Mouse (Mus musculus) olfactory bulb, adult 2 months (tissue): ENCODE data around the gene Zbtb32. TPM values are rescaled to one million over a fixed set of nuclear protein-coding genes. Genes with fewer than 3 reads are reported as not detected.

ENCODE experiments used
- H3K27ac ChIP-seq: fragments of 200-500 bp; 2 replicates; pipeline ENCODE4 v1.5.1; 2012; ENCODE audit warnings: low read depth, low read length; ENCODE audit not compliant: insufficient read depth
- H3K4me1 ChIP-seq: fragments of 200-500 bp; 2 replicates; pipeline ENCODE4 v1.6.1; 2012; ENCODE audit warnings: low read length; ENCODE audit not compliant: control insufficient read depth, insufficient read depth
- H3K4me3 ChIP-seq: fragments of 200-500 bp; 2 replicates; pipeline ENCODE4 v1.5.1; 2012; ENCODE audit warnings: mild to moderate bottlenecking, low read depth, low read length, moderate library complexity; ENCODE audit not compliant: insufficient read depth
- CTCF ChIP-seq: fragments of 200-500 bp; IDR thresholded peaks from 2 replicates; pipeline ENCODE4 v1.5.1; 2012; ENCODE audit warnings: low read depth, mild to moderate bottlenecking, low read length, moderate library complexity; ENCODE audit not compliant: insufficient read depth
- POLR2A ChIP-seq: fragments of 200-500 bp; IDR thresholded peaks from 2 replicates; pipeline ENCODE4 v1.6.1; 2012; ENCODE audit warnings: mild to moderate bottlenecking, low read depth, low read length, moderate library complexity; ENCODE audit not compliant: insufficient read depth
- WGBS: fragments of 180-500 bp; shearing (Covaris S2); methylation state at CpG from one replicate; pipeline ENCODE4 v1.1.7; 2018; 5-methylcytosine and 5-hydroxymethylcytosine counted together
- polyA plus RNA-seq: library from polyadenylated mRNA; stranded (reverse); fragments of >200 nt; gene quantifications from 2 replicates; pipeline ENCODE4 v1.2.4, GENCODE M21; 2012; ENCODE audit warnings: low replicate concordance; ENCODE audit not compliant: missing spikeins, insufficient read depth, insufficient read length

Zbtb32 gene
- polyA plus RNA-seq, 1 experiment: not detected

DNA sequence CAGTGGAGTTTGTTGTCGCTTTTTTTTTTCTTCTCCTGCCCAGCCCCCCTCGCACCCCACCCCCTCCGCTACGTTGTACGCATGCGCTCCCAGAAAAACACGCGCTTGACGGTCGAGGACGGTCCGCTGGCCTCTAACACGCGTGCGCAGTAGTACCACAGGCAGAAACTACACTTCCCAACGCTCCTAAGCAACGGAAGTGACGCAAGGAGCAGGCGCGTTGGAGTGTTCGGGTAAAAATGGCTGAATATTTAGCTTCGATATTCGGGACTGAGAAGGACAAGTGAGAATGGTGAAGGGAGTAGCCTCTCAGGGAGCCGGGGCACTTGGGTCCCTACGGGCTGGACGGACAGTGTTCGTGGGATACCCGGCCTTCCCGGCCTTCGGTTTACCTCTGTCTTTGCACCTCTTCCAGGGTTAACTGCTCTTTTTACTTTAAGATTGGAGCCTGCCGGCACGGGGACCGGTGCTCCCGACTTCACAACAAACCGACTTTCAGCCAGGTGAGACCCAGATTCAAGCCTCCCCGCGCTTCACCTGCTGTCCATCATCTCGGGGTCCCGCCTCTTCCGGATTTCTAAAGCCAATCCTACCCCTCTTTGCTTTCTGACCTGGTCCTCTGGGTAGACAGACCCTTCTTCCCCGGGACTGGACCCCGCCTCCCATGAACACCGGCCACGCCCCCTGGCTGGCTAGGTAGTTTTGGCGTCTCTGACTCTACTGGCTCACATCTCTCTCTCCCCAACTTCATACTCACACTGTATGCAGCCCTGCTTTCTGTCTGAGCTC lies 35.4 kb downstream of the Zbtb32 start, which contains the start of the genes U2af1l4, Gm49396 and Psenen:
TSS of gene U2af1l4 (plus strand) at position 185 of the 789 bp plus-strand sequence.
TSS of gene Gm49396 (plus strand) at position 228 of the 789 bp plus-strand sequence.
TSS of gene Psenen (minus strand) at position 511 of the 789 bp plus-strand sequence.
- no peak; the same call in 1 of the 2 replicates for TF ChIP-seq POLR2A
- no peak for TF ChIP-seq CTCF
- Histone ChIP-seq H3K4me3 (peak within 1 kb of the TSS; percentile 69), H3K4me1 (peaks cover 15% of the 10 kb centered on the region), H3K27ac (peak within 1 kb of the TSS; percentile 84)
- WGBS: under 1% methylated on average over 45 of the region's 45 CpGs

DNA sequence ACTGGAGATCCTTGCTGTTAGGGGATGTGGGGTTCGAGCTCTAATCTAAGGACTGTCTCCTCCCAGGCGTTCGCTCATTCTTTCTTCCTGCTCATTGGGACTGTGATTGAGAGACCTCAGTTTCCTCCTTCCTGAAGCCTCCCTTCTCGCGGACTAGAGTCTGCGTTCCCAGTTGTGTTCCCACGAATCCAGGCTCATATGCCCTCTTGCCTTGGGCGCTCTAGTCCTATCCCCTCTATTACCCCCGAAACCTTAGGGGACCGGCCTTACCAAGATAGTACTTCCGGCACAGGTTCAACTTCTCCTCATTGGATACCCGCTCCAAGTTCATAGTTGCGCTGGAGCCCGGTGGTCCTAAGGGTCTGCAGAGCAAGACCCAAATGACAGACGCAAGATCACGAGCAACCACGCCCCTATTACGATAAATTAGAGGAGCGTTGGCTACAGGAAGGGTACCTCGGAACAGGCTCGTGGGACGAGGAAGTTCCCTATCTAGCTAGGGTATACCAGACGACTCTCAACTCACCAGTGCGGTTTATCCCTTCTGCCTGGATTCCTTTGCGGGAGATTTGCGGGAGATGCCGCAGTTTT lies 36.1 kb downstream of the Zbtb32 start:
- peak overlapping the region; percentile 84 for H3K27ac ChIP-seq
- TF ChIP-seq POLR2A (no peak), CTCF (no peak)
- peaks cover 21% of the 10 kb centered on the region for H3K4me1 ChIP-seq
- peak overlapping the region; percentile 65 for H3K4me3 ChIP-seq
- under 1% methylated on average over 27 of the region's 27 CpGs for WGBS

DNA sequence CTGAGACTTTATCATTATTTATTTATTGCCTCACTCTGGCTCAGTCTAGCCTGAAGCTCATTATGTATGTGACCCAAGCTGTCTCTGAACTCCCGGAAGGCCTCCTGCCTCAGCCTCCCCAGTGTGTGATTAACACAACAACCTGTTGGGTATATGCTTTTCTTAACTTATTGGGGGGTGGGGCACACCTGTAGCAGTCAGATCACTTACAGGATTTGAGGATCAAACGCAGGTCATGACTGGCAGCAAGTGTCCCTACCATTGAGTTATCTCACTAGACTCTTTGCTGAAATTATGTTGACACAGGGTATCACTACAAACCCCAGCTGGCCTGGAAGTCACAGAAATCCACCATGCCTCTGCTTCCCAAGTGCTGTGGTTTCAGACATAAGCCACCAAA lies 38.4 kb downstream of the Zbtb32 start:
- H3K4me3 ChIP-seq: no peak overlapping the region

DNA sequence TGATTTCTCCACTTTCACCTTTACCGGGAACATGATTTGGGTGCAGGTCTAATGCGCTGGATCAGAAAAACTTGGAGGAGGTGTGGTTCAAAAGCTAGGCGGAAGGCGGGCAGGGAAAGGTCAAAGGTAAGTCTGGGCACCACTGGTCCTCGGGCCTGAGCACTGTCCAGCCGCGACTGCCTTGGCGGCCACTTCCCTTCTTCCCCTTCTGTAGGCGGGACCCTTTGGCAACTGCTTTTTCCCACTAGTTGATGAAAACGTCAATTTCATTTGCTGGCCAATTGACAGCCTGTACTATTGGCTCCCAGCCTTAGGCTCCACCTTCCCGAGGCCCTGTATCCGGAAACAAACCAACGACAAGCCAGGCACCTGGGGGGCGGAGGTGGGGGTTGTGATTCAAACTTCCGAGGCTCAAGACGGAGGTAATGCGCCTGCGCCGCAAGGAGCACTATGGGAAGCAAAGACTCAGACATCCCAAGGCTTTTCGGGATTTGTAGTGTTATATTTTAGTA lies 39.2 kb downstream of the Zbtb32 start, which contains the start of gene Lin37:
TSS of gene Lin37 (minus strand) at position 396 of the 512 bp plus-strand sequence.
- TF ChIP-seq CTCF (no peak), POLR2A (0 out of 2 replicates have a peak, but pooled peaks have one; percentile 48)
- H3K4me1 ChIP-seq: peaks cover 21% of the 10 kb centered on the region
- under 1% methylated on average over 20 of the region's 20 CpGs for WGBS
- no peak within 1 kb of the TSS; the same call in 1 of the 2 replicates for H3K27ac ChIP-seq
- H3K4me3 ChIP-seq: peak within 1 kb of the TSS; percentile 63

More for the DNA sequence above, 38.4 kb downstream of the Zbtb32 start:
- Histone ChIP-seq H3K27ac (no peak overlapping the region), H3K4me1 (peaks cover 21% of the 10 kb centered on the region)
- TF ChIP-seq CTCF (no peak), POLR2A (no peak)
- 65% methylated on average over 2 of the region's 2 CpGs for WGBS

DNA sequence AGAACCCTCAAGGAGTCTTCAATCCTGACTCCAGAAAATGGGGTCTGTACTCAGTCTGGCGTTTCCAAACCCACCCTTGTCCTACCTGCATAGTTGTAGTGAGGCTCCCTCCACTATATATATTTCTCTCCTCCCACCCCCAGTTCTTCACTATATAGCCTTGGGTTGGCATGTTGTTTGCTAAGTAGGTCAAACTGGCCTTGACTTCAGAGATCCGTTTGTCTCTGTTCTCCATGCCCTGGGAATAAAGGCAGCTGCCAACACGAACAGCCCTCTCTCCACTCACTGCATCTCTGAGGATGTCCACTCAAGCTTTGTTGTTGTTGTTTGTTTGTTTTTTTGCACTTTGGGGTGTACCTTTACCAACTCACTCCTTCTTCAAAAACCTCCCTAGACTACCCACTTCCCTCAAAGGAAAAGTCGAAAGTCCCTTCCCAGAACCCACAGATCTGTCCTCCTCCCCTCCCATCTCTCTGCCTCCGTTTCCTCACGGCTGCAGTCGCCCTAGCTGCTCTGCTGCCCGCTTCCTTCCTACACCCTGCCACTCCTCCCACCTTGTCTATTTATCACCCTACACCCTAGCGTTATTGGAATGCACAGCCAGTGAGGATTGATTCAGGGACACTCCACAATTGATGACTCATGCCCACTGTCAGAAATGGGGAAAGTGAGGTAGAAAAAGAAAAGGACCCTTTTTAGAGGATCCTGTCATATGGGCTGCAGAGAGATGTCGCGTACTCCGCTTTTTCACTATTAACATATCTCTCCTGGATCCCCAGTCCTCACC lies 39.9 kb downstream of the Zbtb32 start:
- TF ChIP-seq CTCF: no peak
- TF ChIP-seq POLR2A: no peak
- peak overlapping the region; percentile 63 for H3K4me3 ChIP-seq
- WGBS: 8% methylated on average over 12 of the region's 12 CpGs
- peaks cover 14% of the 10 kb centered on the region for H3K4me1 ChIP-seq
- H3K27ac ChIP-seq: no peak overlapping the region; the same call in 1 of the 2 replicates

DNA sequence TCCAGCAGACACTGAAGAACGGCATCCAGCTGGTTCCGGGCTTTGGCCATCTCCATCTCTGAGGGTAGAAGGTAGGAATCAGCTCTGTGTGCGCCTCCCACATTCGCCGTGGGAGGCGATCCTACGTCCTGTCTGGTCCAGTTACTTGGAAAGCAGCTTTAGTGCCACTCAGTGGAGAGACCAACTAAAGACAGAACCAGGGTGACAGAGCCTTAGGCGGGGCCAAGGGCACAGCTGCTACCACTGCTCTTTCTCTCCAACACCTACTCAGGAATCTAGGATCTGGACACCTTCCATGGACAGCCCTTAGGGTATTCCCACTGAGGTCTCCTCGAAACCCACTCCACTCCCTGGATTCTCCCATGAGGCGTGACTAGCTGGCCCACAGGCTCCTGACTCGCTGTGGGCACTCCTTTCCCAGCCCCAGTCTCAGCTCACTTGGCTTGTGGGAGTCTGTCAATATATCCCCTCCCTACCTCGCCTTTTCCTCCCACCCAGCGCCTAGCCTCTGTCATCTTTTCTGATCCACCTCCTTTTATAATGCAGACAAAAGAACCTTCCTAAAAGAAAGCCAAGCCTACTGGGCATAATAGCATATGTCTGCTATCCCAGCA lies 40.7 kb downstream of the Zbtb32 start:
- WGBS: 87% methylated on average over 13 of the region's 13 CpGs
- TF ChIP-seq POLR2A: no peak
- no peak for TF ChIP-seq CTCF
- no peak overlapping the region for H3K27ac ChIP-seq
- no peak overlapping the region for H3K4me3 ChIP-seq
- peaks cover 22% of the 10 kb centered on the region for H3K4me1 ChIP-seq

DNA sequence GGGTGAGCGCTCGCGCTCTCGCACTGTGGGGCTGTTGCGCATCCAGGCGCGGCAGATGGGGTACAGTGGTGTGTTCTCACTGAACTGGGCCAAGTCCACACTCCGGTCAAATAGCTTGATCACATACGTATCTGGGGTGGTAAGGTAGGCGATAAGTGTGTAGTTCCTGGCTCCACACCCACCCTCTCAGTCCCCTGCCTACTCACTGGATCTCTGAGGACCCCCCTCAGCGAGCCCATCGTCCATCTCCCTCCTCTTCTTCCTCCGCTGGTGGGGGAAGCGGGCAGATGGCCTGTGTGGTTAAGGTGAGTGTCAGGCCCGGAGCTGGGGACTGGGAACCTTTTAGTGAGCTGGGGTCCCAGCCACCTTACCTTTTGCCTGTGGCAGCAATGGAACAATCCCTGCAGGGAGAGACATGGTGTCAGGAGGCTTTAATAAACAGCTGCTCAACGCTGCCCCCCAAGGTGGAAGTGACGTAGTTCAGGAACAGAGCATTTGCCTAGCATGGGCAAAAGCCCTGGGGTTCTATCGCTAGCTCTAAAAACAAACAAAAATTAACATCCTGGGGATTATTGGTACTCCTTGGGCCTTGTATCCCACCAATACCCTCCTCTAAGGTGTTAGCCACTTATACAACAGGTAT lies 41.7 kb downstream of the Zbtb32 start:
- WGBS: 89% methylated on average over 18 of the region's 18 CpGs
- Histone ChIP-seq H3K4me3 (no peak overlapping the region), H3K27ac (no peak overlapping the region), H3K4me1 (peaks cover 24% of the 10 kb centered on the region)
- TF ChIP-seq CTCF (no peak), POLR2A (no peak)
